Mouse (Mus musculus) forebrain, embryonic 15.5 days (tissue): ENCODE results near the gene Rhbdl2. TPM values are rescaled to one million over a fixed set of nuclear protein-coding genes. Genes with fewer than 3 reads are reported as not detected.

Experiments used
- ATAC-seq: fragments of 200-750 bp; cut with Nextera tagmentation; replicated peaks from 2 replicates; pipeline ENCODE4 v1.8.0; 2017; ENCODE audit warnings: mild to moderate bottlenecking, moderate TSS enrichment, moderate library complexity
- H3K27ac ChIP-seq: fragments of 300-500 bp; sonication (generic); replicated peaks from 2 replicates; pipeline ENCODE4 v1.5.1; 2015; ENCODE audit warnings: mild to moderate bottlenecking, inconsistent platforms
- H3K27me3 ChIP-seq: fragments of 300-500 bp; sonication (generic); 2 replicates; pipeline ENCODE4 v1.6.1; 2015; ENCODE audit warnings: inconsistent platforms
- H3K36me3 ChIP-seq: fragments of 300-500 bp; sonication (generic); 2 replicates; pipeline ENCODE4 v1.6.1; 2015; ENCODE audit warnings: mild to moderate bottlenecking, inconsistent platforms
- H3K4me1 ChIP-seq: fragments of 300-500 bp; sonication (generic); 2 replicates; pipeline ENCODE4 v1.6.1; 2015; ENCODE audit warnings: inconsistent platforms
- H3K4me2 ChIP-seq: fragments of 300-500 bp; sonication (generic); replicated peaks from 2 replicates; pipeline ENCODE4 v1.6.1; 2015; ENCODE audit warnings: mild to moderate bottlenecking, inconsistent platforms
- H3K4me3 ChIP-seq: fragments of 300-500 bp; sonication (generic); 2 replicates; pipeline ENCODE4 v1.5.1; 2015; ENCODE audit warnings: mild to moderate bottlenecking, inconsistent platforms
- H3K9ac ChIP-seq: fragments of 300-500 bp; sonication (generic); replicated peaks from 2 replicates; pipeline ENCODE4 v1.6.1; 2015; ENCODE audit warnings: mild to moderate bottlenecking, inconsistent platforms
- H3K9me3 ChIP-seq: fragments of 300-500 bp; sonication (generic); 2 replicates; pipeline ENCODE4 v1.6.1; 2016; ENCODE audit warnings: inconsistent platforms
- WGBS: fragments of 180-500 bp; shearing (Covaris S2); methylation state at CpG from one replicate; pipeline ENCODE4 v1.1.7; 2015; ENCODE audit warnings: mixed read lengths; 5-methylcytosine and 5-hydroxymethylcytosine counted together
- polyA plus RNA-seq: library from polyadenylated mRNA; unstranded; fragments of >200 nt; fragmentation: Nextera tagmentation; extraction: Ambion mirVana; gene quantifications from 2 replicates; pipeline ENCODE4 v1.2.1, GENCODE M21; 2015

Gene Rhbdl2
- polyA plus RNA-seq, 1 experiment from 2014 or later, result 1.2 TPM

DNA sequence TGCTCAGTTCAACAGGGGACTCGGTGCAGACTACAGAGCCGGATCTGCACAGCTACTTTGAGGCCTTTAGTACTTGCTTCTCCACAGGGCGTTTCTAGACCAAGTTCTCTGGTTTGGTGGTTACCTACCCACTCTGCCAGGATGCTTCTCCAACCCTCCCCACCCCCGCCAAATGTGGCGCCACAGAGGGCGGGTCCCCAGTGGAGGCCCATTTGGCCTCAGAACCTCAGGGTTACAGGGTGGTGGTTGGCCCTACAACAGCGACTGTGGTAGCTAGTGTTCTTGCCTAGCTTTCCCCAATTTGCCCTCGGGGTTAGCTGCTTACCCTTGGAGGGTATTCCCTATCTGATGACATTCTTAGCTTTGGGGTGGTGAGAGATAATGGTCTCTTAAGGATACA is 54.5 kb downstream of the Rhbdl2 start:
- Histone ChIP-seq H3K9me3 (no peaks in the 10 kb centered on the region), H3K4me3 (no peak overlapping the region), H3K36me3 (no peaks in the 10 kb centered on the region), H3K9ac (no peak overlapping the region), H3K4me2 (no peak overlapping the region), H3K4me1 (no peaks in the 10 kb centered on the region), H3K27me3 (no peaks in the 10 kb centered on the region), H3K27ac (no peak overlapping the region)
- ATAC-seq, result no peak
- WGBS, result 90% methylated on average over 8 of the region's 8 CpGs

GRCm38 (mm10) chr4:123856888-123857287 is 69.2 kb downstream of the Rhbdl2 start:
- Histone ChIP-seq H3K27me3 (no peaks in the 10 kb centered on the region), H3K4me3 (no peak overlapping the region), H3K4me1 (no peaks in the 10 kb centered on the region), H3K27ac (no peak overlapping the region), H3K9ac (no peak overlapping the region), H3K36me3 (no peaks in the 10 kb centered on the region), H3K4me2 (no peak overlapping the region), H3K9me3 (no peaks in the 10 kb centered on the region)
- ATAC-seq, result no peak
- 53% methylated on average over 4 of the region's 4 CpGs for WGBS

GRCm38 (mm10) chr4:123858090-123858489 is 70.4 kb downstream of the Rhbdl2 start:
- no peak for ATAC-seq
- no peaks in the 10 kb centered on the region for H3K36me3 ChIP-seq
- no peaks in the 10 kb centered on the region for H3K27me3 ChIP-seq
- H3K4me1 ChIP-seq, result no peaks in the 10 kb centered on the region
- no peaks in the 10 kb centered on the region for H3K9me3 ChIP-seq
- WGBS, result 90% methylated on average over 7 of the region's 7 CpGs
- no peak overlapping the region for H3K4me2 ChIP-seq
- no peak overlapping the region for H3K27ac ChIP-seq
- H3K4me3 ChIP-seq, result no peak overlapping the region
- H3K9ac ChIP-seq, result no peak overlapping the region

DNA sequence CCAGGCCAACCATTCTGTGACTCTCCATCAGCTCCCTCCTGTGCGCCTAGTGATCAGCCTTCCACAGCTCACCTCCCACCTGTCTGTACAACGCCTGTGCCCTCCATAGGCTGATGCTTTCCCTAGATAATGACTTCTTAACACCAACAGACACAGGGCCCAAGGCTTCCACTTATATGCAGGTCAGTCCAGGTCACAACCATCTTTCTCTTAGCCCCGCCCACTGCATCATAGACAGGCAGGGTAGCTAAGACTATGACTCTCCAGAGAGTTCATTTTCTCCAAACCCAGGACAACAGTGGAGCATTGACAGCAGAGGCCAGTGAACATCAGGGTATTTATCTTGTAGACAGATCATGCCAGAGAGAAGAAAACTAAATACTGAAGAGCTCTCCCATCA is 71.7 kb downstream of the Rhbdl2 start, which contains the start of gene 4933427I04Rik:
TSS of gene 4933427I04Rik (plus strand) at position 301 of the 400 bp plus-strand sequence.
- no peak within 1 kb of the TSS for H3K4me3 ChIP-seq
- 88% methylated on average over 3 of the region's 3 CpGs for WGBS
- no peak within 1 kb of the TSS for H3K4me2 ChIP-seq
- H3K27ac ChIP-seq, result no peak within 1 kb of the TSS
- no peaks in the 10 kb centered on the region for H3K27me3 ChIP-seq
- H3K9ac ChIP-seq, result no peak within 1 kb of the TSS
- no peaks in the 10 kb centered on the region for H3K36me3 ChIP-seq
- no peaks in the 10 kb centered on the region for H3K4me1 ChIP-seq
- no peak for ATAC-seq
- H3K9me3 ChIP-seq, result no peaks in the 10 kb centered on the region

DNA sequence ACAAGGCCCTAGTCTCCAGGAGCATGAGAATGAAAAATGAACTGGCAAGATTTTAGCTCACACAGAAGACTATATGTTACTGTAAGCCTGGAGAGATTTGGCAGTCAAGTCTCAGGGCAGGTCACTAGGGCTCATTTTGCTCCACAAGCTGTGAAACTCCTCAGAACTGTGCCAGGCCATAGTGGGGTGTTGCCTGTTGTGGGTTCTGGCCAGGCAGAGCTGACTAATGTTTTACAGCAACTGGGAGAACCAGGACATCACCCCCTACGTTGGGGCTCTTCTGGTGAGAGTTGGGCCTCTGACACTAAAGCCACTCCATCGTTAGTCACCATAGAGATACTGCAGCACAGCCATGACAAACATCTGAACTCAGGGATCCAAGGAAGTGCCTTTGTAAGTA is 72.1 kb downstream of the Rhbdl2 start:
- Histone ChIP-seq H3K4me3 (no peak overlapping the region), H3K4me2 (no peak overlapping the region), H3K9me3 (no peaks in the 10 kb centered on the region), H3K4me1 (no peaks in the 10 kb centered on the region), H3K36me3 (no peaks in the 10 kb centered on the region), H3K27ac (no peak overlapping the region), H3K27me3 (no peaks in the 10 kb centered on the region), H3K9ac (no peak overlapping the region)
- WGBS, result 67% methylated on average over 2 of the region's 2 CpGs
- no peak for ATAC-seq

GRCm38 (mm10) chr4:123860621-123861020 is 72.9 kb downstream of the Rhbdl2 start:
- WGBS, result 88% methylated on average over 5 of the region's 5 CpGs
- H3K36me3 ChIP-seq, result no peaks in the 10 kb centered on the region
- H3K4me2 ChIP-seq, result no peak overlapping the region
- H3K27ac ChIP-seq, result no peak overlapping the region
- ATAC-seq, result no peak
- no peaks in the 10 kb centered on the region for H3K4me1 ChIP-seq
- H3K9ac ChIP-seq, result no peak overlapping the region
- H3K9me3 ChIP-seq, result no peaks in the 10 kb centered on the region
- H3K27me3 ChIP-seq, result no peaks in the 10 kb centered on the region
- no peak overlapping the region for H3K4me3 ChIP-seq

Other genes starting within 250 kb of the Rhbdl2 start
- gene Macf1, start 103.5 kb upstream of the Rhbdl2 start, polyA plus RNA-seq, result 73.5 and 76.0 TPM in 2 replicates
- 379 and 398 TPM in 2 replicates for gene Ndufs5, start 69.7 kb upstream of the Rhbdl2 start, polyA plus RNA-seq
- 77.1 and 78.8 TPM in 2 replicates for gene Akirin1, start 37.5 kb upstream of the Rhbdl2 start, polyA plus RNA-seq
- 0.08 and 0.24 TPM in 2 replicates for gene 4933427I04Rik, start 71.8 kb downstream of the Rhbdl2 start, polyA plus RNA-seq
- 32.7 and 37.5 TPM in 2 replicates for gene Mycbp, start 117.0 kb downstream of the Rhbdl2 start, polyA plus RNA-seq
- 46.4 and 54.8 TPM in 2 replicates for gene Rragc, start 129.6 kb downstream of the Rhbdl2 start, polyA plus RNA-seq
- not detected in 2 replicates for gene 4930535I16Rik, start 130.1 kb downstream of the Rhbdl2 start, polyA plus RNA-seq